Mouse (Mus musculus): ENCODE data around the gene Eya4.

Gene Eya4

DNA sequence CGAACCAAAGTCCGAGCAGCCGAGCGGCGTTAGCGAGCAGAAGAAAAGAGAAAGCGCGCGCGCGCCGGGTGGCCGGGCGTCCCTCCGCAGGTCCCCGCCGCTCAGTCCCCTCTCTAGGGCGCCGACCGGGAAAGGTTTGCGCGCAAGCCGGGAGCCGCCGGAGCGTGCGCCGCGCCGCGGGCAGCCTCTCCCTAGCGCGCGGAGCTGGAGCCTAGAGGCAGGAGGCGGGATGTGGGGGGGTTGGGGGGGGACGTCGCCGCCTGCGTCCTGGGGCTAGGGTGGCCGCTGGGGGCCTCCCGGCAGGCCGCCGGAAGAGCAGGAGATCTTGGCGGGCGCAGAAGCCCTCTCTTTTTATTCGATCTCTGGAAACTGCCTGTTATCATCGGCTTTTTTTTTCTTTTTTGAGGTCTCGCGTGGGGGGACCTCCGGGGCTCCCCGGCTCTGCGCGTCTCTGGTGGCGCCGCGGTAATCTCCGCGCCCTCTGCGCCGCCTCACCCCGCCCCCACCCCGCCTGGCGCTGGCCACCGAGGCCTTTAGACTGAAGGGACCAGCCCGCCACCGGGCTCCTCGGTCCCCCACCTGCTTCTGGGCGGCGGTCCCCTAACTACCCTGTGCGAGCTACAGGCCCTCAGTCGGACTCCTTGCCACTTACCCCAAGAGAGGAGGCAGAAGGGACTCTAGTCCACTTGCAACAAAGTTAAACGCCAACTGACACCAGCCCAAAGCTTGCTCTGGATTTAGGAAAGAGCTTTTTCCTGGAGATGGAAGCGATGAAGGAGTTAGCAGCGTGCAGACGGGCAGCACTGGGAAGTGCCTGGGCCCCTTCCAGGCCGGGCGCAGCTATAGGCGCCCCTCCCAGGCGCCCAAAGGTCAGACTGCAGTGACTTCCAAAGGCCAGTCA, at the start of gene Eya4:
Gene Eya4 (minus strand): TSS at position 776 of the 901 bp plus-strand sequence.
- peak; percentile 46 for DNase-seq (ENCODE audit: low read depth, low spot score)

DNA sequence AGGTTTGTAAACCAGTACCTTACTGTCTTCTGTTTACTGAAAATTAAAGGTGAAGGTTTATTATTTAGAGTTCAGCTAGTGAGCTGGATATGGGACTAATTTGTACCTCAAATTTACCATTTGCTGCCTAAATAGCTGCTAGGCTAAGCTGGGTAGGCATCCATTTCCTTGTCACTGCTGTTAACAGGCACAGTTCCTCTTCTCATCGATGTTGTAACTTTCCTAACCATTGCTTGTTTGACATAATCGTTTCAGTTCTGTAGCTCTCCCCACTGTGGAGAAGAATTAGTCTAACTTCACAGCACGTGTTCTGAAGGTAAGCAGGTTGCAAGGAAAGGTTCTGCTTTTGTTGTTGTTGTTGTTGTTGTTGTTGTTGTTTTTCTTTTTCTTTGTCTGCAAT, 44.8 kb upstream of the Eya4 start:
- no peak for DNase-seq (ENCODE audit: low read depth, low spot score)

DNA sequence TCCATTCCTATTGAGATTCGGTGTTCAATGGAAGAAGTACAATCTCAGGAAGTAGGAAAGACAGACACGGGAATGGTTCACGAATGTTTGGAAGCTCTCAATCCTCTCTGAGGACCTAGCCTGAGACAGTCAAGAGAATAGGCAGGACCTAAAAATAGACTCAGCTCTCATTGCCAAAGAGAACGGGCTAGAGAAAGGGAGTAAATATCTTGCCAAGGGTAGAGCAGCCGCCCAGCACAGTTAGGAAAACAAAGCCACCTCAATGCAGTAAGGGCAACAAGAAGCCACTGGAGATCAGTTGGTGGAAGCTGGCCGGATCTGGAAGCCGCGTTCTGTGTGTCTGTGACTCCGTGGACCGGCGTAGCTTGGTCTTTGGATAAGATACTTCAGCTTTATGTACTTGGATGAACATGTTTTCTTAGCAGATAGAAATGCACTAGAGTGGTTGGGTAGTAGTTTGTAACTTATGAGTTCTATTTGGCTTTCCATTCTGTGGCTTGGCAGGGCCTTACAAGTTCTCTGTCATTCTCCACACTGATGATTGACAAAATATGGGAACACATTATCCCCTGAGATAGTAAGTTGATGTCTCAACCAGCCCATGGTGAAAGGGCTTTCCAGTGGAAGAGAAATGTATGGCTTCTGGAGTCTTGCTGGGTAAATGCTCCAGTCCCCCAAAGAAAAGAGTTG, 44.1 kb upstream of the Eya4 start:
- no peak for DNase-seq (ENCODE audit: low read depth, low spot score)

DNA sequence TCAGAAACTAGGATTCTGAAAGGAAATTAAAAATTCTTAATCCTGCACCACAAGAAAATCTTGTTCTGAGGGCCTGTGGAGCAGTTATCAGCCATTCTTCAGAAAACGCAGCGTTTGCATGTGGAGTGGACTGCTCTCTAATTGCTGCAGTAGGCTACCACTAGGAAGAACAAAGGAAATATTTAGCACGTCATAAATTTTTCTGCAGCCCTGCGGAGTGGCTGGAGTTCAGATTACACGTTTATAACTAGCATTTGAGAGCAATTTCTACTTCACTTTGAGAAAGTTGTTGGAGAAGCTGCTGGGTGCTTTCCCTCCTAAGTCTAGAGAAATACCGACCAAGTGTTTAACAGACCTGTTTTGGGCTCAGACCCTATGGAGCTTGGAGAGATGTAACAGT, 43.6 kb upstream of the Eya4 start:
- no peak for DNase-seq (ENCODE audit: low read depth, low spot score)

DNA sequence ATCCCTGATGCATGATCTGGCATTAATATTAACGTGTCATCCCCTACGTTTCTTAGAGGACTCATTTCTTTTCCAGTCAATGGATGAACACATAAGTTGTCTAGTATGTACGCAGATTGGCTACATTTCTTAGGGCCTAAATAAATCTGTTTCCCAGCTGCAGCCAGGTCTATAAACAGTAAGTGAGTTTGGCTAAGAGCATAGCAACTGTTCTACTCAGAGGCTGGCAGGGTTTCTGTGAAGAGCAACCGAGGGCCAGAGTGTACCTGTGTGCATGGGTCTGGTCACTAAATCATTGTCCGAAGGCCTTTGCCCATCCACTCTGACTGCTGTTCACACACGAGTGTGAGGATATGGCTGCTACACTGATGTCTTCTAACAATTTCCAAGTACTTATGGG, 13.3 kb upstream of the Eya4 start:
- DNase-seq (ENCODE audit: low read depth, low spot score) = no peak

DNA sequence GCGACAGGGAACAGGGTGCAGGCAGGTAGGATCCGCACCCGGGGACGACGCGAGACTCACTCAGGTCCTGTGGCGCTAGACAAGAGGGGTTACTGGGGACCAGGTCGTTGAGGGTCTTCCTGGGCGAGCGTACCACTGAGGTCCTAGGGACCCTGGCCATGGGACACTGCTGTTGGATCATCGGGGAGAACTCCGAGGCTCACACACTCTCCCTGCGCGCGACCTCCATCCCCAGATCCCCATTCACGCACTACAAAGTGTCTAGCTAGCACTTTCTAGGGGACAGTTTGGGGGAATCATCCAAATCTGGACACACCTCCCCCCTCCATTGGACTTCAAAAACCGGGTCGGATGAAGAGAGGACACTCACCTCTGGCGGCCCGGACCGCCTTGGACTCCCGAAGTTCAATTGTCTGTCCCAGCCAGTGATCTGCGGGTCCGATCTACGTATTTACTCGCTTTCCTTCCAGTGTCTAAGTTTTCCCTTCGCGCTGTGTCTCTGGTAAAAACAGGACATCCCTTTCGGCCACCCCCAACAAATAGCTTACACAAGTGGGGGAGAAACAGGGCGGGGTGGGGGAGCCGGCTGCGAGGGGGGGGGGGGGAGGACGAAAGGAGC, 1.1 kb downstream of the Eya4 start:
- DNase-seq (ENCODE audit: low read depth, low spot score) = peak; percentile 71

DNA sequence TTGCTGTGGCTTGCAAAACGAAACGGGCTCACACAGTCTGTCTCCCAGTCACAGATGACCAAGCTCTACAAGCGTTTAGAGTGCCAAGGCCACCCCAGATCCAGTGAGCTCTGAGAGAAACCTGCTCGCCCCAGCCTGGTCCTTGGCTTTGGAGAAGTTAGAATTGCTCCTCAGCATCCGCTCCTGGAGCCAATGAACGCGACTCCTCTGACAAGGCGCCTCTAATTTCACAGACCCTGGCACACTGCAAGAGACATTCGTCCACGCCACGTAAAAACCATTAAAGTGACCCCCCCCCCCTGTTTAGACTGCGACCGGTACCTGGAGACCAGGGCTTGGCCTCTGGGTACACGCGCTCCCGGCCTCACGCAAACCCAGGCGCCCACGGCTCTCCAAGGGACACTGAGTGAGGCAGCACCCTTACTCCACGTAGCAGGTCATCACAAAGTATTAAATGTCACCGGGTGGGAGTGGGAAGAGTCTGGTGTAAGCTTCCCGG, 1.6 kb downstream of the Eya4 start:
- peak; percentile 60 for DNase-seq (ENCODE audit: low read depth, low spot score)

DNA sequence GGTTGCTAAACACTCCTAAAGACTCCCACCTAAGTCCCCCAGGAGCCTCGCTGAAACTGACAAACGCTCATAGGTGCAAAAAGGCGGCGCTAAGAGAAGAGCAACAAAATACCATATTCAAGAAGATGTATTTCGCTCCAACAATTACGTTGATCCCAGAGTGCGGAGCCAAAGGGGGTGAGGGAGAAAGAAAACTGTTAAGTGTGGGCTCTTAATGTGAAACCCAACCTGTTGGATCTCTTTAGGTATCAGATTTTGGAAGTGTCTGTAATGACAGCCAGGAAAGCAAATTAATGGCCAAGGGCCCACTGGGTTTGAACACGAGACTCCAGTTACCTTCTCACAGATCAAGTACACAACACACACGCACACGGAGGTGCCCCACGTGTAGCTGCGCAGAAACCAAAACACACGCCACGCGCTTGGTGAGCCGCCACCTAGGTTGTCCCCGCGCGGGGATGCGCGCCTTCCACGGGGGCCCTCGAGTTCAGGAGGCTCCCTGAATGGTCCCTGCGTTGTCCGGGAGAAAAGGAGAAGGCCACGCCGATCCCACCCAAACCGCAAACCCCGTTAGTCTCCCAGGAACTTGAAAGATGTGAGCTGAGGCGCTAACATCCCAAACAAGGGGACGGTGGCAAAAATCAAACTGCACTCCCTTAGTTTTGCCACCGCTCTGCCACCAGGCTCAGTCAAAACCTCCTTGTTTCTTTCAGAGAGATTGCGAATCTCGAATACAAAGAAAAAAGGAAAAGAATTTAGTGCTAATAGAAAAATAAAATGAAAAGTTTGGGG, 2.3 kb downstream of the Eya4 start:
- peak; percentile 19 for DNase-seq (ENCODE audit: low read depth, low spot score)

DNA sequence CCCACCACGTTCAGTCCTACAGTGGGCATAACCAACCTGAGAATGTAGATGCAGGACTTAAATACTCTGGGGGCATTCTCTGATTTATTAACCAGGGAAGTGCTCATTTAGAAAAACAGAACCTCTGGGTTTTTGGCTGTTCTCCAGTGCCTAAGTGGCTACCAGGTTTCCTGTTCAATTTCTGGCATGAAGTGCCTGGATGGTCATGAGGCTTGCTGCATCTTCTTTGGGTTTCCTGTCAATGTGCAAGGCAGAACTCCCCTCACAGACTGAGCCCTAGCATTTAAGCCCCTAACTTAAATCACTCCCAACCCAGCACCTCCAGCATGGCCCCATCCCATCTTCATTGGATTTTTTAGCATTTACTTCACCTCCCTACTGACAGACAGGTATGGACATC, 13.3 kb downstream of the Eya4 start:
- no peak for DNase-seq (ENCODE audit: low read depth, low spot score)

DNA sequence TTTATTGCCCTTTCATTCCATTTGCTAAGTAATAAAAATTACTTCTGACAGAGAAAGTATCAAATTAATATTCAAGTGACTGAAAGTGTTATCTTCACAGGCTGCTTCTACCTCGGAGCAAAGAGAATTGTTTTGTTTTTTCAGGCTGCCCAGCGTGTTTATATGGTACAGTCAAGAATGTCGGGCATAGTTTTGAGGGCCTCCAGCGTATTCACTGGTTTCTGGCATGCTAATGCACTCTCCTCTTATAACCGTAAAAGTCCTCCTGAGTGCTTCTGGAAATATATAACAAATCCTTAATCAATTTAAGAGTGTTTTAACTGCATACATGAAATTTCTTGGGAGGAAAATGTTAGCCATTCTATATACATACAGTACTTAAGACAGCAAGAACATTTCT, 17.8 kb downstream of the Eya4 start:
- DNase-seq (ENCODE audit: low read depth, low spot score) = no peak

DNA sequence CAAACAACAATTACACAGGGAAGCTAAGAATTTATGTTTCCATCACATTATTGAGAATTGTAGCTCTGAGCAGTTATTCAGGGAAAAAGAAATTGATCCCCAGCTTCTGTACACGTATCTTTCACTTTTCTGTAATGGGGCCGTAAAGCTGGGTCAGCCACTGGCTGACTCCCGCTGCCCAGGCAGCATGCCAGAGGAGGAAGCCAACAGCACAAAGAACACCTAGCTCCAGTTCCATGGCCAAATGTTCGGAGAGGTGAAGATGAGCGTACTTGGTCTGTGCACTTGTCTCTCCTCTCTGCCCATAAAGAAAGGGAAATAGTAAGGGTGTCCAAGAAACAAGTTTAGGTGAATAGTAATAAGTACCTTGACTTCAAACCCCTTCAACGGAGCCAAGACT, 22.9 kb downstream of the Eya4 start:
- DNase-seq (ENCODE audit: low read depth, low spot score) = no peak

DNA sequence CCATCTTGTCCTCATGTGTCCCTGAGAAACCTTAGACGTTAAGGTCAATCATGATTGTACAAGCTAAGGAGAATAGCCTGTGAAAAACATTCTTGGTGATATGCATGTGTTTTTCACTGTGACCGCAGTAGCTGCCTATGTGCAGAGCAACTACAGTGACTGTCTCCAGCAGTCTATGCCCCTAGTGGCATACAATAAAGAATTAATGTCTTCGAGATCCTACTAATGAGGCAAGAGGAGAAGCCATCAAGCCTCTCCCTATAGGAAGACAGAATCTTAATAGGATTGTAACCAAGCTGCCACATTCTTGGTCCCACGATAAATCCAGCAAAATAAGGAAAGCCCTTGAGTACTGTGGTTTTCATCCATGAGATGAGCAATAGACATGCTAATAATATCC, 28.3 kb downstream of the Eya4 start:
- no peak for DNase-seq (ENCODE audit: low read depth, low spot score)

DNA sequence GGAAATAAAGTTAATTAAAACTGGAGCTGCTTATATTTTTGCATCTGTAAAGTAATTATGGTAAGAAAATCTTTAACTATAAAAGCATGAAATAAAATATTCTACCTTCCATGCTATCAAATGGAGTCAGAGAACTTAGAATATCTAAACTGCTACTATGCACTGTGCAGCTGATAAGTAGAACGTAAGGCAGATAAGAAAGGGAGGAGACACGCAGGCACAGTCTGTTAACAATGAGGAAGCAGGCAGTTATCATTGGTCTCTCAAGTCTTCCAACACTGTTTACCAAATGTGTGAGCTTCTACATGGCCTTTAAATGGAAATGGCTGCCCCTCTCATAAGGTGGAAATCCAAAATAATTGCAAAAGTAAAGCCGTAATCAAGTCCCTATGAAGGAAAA, 55.0 kb downstream of the Eya4 start:
- no peak for DNase-seq (ENCODE audit: low read depth, low spot score)

DNA sequence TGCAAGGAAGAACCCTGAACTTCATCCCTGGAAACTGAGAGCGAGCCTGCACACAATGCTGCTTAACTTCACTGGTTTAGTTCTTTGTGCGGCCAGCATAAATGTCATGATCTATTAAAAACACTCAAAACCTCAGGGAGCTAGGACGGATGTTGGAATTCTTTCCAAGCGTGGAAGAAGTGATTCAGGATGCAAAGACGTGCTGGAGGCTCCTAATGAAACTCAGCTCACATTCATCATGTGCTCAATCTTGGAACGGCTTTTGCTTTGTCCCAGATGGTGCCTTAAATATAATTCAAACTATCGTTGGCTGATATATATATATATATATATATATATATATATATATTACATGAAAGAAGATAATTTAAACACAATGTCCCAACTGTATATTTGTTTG, 58.1 kb downstream of the Eya4 start:
- DNase-seq (ENCODE audit: low read depth, low spot score) = no peak

DNA sequence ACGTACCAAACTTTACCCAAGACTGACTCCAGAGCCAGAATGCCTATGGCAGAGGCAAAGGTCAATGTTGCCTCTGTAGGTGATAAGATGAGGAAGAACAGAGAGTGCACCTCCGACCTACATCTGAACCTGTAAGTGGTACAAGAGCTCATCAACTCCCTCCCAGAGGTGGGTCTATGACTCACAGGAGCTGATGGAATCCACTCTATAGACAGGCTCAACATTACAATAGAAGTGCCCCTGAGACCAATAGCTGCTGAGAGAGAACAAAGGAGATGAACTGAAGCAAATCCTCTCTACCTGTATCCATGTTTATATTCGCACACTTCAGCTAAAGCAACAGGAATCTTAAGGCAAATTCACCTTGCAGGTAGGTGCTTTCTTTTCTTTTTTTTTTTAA, 73.2 kb downstream of the Eya4 start:
- peak; percentile 65 for DNase-seq (ENCODE audit: low read depth, low spot score)

DNA sequence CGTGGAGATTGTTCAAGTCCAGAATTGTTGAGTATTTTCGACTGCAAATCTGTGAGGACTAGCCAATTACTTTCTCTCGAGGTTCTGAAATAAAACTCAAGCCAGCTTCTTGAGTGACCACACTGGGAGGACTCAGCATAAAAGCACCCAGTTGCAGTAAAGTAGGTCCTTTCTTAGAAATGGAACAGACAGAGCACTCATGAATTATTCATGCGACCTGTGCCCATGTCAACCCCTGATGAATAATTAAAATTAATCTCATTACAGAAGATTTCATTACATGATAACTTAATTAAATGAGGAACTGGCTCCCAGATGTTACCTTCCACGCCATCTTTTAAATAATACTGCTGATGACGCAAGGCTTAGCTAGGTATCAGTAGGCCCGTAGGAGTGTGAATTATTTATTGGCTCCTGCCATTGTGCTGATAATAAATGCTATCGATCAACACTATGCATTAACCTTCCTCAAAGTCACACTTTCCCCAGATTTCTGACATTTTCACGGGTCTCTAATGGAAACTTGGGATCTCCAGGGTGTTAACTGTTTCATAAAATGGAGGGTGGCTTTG, 79.5 kb downstream of the Eya4 start:
- no peak for DNase-seq (ENCODE audit: low read depth, low spot score)

DNA sequence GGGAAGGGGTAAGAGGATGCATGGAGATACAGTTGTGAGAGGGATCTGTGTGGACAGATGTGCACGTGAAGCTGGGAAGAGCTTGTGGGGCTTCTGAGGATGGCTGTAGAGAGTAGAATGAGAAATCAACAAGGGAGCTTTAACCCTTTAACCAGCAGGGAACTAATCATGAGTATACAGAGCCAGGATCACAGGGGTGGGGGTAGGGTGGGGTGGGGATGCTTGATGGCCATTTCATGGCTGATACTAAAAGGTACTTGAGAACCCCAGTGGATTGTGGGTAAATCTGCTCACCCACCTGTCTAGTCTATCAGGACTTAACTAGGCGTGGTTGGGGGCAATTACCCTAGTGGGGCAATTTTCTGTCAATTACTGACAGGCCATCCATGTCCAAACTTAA, 80.1 kb downstream of the Eya4 start:
- no peak for DNase-seq (ENCODE audit: low read depth, low spot score)

DNA sequence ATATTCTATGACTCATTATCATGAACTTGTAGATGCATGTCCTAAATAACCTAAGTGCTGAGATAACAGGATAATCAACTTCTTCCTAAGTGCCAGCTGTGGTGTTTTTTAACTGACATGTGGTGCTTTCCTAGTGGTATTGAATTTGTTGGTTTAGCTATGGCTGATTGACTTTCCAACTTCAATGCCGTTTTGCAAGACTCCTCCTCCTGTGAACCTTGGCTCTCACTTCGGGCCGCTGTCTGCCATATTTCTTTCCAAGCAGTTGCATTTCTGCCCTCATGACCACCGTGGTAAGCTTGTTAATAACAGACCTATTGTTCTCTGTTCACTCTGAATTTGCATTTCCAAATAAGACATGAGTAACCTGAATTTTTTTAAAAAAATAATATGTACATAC, 98.4 kb downstream of the Eya4 start:
- DNase-seq (ENCODE audit: low read depth, low spot score) = no peak

DNA sequence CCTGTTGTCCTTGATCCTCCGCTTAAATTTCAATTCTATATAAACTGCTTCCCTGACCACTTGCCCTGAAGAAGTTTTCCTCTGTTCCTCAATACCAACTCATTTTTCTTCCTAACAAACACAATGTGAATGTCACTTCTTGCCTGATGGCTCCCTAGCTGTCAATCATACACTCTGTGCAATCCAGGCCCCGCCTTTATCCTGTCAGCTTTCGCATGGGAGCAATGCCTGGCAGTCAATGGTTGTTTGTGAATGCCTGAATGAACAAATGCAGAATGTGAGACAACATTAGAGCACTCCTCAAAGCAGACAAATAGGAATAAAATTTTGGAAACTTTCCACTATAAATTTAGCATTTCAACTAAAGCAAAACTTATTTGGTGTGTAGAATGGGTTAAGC, 104.1 kb downstream of the Eya4 start:
- DNase-seq (ENCODE audit: low read depth, low spot score) = no peak

DNA sequence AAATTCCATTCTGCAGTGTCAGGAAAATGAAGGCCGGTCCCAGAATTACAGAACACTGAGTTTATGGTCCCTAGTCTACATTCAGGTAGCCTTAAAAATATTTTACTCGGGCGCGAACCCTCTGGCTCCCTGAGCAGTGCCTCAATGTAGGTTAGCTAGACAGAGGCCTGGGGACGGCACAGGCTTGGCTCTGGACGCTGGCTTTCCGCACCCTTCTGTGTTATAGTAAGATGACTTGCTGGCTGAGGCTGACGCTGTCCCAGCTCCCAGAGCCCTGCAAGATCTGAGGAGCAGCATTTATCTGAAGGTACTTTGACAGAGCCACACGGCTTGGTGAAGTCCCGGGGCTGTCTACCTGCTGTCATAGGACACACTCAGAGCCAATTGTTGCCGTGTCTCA, 113.7 kb downstream of the Eya4 start:
- no peak for DNase-seq (ENCODE audit: low read depth, low spot score)

DNA sequence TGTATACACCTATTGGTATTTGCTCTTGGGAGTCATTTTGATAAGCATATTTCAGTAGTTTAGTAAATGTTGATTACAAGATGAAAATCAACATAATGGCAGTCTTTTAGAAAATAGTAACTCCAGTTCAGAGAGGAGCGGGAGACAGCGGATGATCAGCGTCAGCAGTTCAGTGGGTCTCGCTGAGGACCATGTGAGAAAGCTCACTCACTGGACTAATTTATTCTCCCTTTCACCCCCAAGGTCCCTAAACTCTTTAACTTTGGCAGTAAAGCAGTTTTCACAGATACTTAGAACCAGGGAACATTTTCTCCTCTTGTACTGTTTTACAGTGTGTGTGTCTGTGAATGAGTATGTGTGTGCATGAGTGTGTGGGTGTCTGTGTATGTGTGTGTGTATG, 115.2 kb downstream of the Eya4 start:
- no peak for DNase-seq (ENCODE audit: low read depth, low spot score)

Measured in ES-CJ7 (cell line).